Mouse (Mus musculus) monocyte, adult 5-6 weeks (primary cell): ENCODE results near the gene Ccsap. TPM values are rescaled to one million over a fixed set of nuclear protein-coding genes. Genes with fewer than 3 reads are reported as not detected.

Experiments used
- ATAC-seq: fragments of 153-309, 156-312 bp; replicated peaks from 2 replicates; pipeline ENCODE4 v1.8.0; 2017; ENCODE audit warnings: mild to moderate bottlenecking; ENCODE audit not compliant: low TSS enrichment, insufficient number of reproducible peaks, severe bottlenecking, poor library complexity, low FRiP score
- total RNA-seq: library from RNA; stranded (forward); fragments of 200-1000, 200-491, 200-594 nt; gene quantifications from 3 replicates; pipeline ENCODE4 v1.2.3, GENCODE M21; 2017

The Ccsap gene
- total RNA-seq, 1 experiment from 2014 or later: 3.1 TPM

GRCm38 (mm10) chr8:123845114-123845513 lies 14.9 kb downstream of the Ccsap start:
- no peak for ATAC-seq

DNA sequence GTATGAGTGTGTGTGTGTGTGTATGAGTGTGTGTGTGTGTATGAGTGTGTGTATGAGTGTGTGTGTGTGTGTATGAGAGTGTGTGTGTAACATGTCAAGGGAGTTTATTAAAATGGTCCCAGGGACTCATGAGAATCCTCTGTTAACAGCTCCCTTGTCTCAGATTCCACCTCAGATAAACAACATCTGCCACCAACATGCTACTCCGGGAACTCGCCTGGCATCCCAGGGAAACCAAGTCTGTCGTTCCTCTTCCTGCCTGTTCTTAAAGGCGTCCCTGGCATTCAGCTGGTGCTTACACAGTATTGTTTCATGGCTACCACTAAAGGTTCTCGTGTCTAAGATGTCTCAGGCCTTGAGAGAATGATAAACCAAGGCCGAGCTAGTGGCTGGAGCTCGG lies 15.7 kb downstream of the Ccsap start:
- ATAC-seq: no peak

DNA sequence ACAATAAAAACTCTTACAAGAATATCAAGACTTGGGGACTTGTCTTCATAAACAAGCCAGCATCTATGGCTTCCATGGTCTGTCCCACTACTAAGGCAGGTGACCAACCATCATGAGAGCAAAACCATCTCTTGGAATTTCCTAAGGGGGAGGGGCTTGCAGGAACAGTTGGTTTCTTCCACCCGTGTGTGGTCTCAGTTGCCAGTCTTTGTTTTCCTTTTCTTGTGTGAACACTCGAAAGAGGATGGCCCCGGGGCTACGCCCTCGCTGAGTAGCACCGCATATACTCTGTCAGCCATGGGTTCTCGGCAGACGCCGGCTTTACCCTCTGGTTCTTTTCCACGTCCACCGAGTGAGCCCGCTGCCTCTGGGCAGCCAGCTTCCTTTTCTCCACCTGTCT lies 17.9 kb downstream of the Ccsap start:
- ATAC-seq: no peak

GRCm38 (mm10) chr8:123840578-123841345 lies 19.2 kb downstream of the Ccsap start:
- ATAC-seq: no peak

- no peak for ATAC-seq
These were observed 21.5 kb downstream of the Ccsap start for GRCm38 (mm10) chr8:123838496-123838895.

DNA sequence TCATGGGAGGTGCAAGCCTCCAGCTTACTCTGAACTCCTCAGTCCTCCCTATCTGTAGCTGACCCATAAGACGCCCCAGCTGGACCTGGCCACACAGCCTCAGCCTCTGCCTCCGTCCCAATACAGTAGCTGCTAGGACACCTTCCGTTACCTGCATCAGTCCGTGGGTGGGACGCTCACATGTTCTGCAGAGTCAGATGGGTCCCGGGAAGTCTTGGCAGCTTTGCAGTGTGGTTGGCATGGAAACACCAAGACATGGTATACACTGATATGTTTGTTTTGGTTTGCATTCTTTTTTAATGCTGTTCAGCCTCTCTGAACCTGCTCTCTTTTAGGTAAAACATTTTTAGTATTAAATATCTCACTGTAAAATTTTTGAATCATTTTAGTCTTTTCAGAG lies 23.7 kb downstream of the Ccsap start:
- no peak for ATAC-seq

DNA sequence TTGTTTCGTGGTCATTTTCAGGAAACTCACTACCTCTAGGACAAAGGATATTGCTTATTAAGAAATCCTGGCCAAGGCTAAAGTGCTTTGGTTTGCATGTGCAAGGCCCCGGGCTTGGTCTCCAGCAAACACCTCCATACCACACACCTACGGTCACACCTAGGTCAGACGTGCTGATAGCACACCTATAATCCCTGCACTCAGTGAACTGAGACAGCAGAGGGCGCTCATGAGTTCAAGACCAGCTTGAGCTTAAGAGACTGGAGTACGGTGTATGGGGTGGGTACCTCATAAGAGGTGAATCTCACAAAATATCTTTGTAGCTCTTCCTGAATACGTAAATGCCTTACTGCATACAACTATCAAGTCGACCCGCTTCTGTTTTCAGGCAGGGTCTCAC lies 24.6 kb downstream of the Ccsap start:
- no peak; the same call in 1 of the 2 replicates for ATAC-seq

DNA sequence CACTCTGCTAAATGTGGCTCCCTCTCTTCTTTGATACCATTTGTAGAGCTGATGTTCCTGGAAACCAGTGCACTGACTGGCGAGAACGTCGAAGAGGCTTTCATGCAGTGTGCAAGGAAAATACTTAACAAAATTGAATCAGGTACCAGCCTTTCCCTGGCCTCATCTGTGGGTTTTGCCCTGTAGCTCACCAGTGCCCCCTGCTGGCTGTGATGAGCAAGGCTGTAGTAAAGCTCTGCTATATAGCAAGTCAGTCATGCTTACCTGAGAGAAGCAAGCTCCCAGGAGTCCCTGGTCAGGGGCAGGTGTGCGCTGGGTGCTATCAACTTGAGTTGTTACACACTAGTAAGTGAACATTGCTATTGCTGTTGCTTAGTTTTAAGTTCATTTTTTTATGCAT lies 27.3 kb downstream of the Ccsap start:
- ATAC-seq: 0 out of 2 replicates have a peak, but pooled peaks have one; percentile 45

DNA sequence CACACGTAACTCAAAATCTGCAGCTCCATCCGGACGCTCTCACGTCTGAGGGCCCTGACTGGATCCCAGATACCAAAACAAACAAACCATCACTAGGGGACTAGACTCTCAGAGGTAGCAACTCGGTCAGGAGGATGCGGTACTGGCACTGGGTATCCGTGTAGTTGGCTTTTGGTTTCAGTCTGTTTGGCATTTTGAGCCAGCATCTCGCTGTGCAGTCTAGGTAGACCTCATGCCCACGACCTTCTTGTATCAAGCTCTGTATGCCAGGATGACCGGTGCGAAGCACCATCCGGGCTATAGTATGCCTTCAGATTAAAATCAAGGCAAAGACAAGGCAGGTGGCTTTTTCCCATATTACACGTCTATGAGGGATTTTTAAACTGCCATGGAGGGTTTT lies 32.5 kb downstream of the Ccsap start:
- no peak for ATAC-seq

DNA sequence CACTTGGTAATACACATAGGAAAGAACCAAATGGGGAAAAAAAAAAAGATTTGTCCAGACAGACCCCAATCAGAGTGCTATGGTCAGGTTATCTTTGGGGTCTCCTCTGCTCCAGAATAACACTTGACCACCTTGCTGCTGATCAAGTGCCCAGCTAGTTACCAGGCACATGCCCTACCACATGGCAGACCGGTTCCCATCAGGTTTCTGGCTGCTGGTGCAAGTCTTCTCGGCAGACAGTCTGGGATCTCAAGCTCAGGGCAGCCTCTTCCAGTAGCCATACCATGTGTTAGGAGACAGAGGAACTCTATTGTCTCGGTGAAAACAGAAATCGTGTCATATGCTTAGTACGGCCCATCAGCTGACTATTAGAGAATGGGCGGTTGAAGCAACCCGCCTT lies 33.3 kb downstream of the Ccsap start:
- no peak for ATAC-seq

GRCm38 (mm10) chr8:123826001-123826400 lies 34.0 kb downstream of the Ccsap start:
- no peak for ATAC-seq

DNA sequence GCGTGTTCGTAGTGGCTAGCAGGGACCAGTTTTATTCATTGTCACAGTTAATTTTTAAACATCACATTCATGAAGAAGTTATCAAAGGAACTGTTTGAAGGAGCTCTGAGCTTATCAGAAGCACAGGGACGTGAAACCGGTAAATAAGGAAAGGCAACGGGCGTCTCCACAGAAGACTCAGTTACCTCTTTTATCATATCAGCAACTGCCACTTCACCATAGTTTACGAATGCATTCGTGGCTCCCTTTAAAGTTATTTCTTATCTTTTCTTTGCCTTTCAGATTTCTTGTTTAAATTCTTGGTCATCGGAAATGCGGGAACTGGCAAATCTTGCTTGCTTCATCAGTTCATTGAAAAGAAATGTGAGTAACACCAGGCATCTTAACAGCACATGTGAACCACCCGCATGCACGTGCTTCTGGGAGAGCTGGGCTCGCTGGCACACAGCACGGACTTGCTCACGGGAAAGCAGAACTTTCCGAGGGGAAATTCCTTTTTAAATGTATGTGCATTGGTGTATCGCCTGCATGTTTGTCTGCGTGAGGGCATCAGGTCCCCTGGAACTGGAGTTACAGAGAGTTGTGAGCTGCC lies 36.4 kb downstream of the Ccsap start:
- no peak for ATAC-seq

GRCm38 (mm10) chr8:123823111-123823510 lies 36.9 kb downstream of the Ccsap start:
- no peak for ATAC-seq

DNA sequence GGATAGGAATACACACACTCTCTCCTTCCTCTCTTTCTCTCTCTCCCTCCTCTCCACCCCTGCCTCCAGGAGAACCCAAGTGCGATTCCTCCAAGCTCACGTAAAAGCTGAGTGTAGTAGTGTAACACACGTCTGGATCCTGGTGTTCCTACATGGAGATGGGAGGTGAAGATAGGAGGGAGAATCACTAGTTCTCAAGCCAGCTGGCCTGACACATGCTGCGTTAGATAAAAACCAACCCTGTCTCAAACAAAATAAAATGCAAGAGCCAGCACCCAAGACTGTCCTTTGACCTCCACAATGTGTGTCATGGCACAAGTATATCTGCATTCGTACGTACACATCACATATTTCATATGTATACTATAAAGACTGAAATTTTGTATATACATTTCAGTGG lies 39.2 kb downstream of the Ccsap start:
- ATAC-seq: no peak

- no peak for ATAC-seq
These were observed 40.1 kb downstream of the Ccsap start for GRCm38 (mm10) chr8:123819683-123820610.

DNA sequence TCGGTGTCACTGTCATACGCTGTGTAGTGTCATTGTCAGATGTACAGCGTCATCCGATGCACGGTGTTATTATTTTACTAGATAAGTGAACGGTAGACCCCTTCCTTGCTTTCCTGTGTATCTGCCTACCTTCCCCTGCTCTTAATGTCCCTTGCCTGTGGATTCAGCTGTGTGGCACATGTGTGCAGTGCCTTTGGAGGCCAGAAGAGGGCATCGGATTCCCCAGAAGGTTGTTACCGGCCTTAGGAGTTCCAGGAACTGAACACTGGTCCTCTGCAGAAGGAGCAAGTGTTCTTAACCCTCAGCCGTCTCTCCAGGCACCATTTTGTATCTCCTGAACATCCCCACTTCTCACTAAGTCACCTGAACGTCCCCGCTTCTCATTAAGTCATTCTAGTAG lies 42.3 kb downstream of the Ccsap start:
- 0 out of 2 replicates have a peak, but pooled peaks have one; percentile 31 for ATAC-seq

- no peak for ATAC-seq
These were observed 43.1 kb downstream of the Ccsap start for GRCm38 (mm10) chr8:123816939-123817338.

DNA sequence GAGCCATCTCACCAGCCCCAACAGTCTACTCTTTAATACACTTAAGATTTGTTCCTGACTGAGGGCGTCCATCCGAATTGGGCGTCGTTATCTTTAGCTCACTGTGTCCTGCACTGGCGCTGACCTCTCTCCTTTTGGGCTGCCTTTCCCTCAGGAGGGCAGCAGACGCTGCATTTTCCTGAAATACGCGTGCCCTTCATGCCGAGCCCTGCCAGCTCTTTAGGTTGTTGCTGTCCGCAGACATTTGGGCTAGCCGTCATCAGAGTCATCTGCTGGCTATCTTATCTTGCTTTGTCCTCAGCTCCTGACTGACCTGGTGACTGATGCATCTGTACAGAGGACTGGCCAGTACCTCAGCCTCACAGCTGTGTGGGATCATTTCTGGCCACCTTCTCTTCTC lies 44.7 kb downstream of the Ccsap start:
- no peak for ATAC-seq

GRCm38 (mm10) chr8:123813892-123814266 lies 46.1 kb downstream of the Ccsap start:
- ATAC-seq: no peak
